Mouse (Mus musculus) ovary, adult 18-20 months (tissue): ENCODE measurements at regions not wholly inside any gene's neighbourhood (a gene's known extent, or its start where the extent isn't known, plus 50 kb on each side); places are given as distances from the start of the nearest gene placed in this dataset.

Source experiments
- DNase-seq: peaks from one replicate; pipeline ENCODE4 v3.0.0; 2022; ENCODE audit warnings: low spot score, mixed read lengths

DNA sequence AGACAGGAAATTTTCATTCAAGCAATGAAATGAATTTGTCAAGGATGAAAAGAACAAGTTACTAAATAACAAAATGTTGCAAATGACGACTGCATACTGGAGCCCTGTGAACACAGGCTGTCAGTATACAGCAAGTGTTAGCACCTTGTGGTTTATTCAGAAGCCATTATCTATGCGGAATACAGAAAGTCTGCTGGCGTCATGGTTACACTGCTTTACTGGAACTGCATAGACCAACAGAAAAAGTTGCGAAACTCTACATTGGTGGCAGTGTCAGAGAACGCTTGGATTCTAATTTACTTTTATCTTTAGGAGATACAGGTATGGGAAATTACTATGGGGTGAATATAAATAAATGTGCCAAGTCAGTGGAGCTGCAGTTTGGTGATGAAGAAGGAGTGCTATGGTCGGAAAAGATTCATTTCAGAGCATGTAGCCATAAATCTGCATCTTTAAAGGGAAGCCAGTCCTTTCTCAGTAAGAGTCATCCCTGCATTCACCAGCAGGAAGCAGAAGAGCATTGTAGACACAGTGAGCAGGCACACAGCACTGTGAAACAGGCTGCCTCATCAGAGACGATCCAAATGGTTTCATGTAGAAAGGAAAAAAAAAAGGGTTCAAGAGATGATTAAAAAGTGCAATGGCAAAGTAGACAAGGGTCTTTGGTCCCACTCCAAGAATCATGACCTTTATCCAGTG lies 586.3 kb downstream of the Kctd12 start:
- no peak for DNase-seq

DNA sequence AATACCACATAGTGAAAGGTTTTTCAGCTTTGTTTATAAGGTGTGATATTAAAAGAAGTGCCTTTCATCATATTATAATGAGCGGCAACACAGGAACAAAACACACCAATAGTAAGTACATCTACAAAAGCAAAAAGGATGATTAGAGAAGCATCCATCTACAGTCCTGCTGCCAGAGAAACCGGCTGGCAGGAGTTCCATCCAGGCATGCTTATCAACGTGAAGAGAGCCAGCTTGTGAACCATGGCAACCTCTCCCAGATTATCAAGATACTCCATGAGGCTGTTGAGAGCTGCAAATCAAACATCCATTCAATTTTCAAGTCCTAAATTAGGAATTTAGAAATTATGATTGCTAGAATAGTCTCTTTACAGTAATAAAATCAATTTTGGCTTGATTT lies 590.1 kb downstream of the Kctd12 start:
- no peak for DNase-seq

- no peak for DNase-seq
Measured at GRCm38 (mm10) chr14:102372994-102373567, 609.4 kb downstream of the Kctd12 start.

DNA sequence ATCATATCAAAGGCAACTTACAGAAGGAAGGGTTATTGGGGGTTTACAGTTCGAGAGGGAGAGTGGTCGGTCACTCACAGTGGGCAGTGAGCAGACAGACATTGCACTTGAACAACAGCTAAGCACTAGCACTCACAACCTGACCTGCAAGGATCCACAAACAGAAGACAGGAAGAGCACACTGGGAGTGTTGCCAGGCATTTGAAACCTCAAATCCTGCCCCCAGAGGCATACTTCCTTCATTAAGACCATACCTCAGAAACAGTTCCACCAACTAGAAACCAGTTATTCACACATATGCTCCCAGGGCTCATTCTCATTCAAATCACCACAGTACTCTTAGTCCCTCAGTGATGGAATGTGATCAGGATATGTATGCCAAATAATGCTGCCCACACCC lies 620.8 kb downstream of the Kctd12 start:
- DNase-seq, result no peak

DNA sequence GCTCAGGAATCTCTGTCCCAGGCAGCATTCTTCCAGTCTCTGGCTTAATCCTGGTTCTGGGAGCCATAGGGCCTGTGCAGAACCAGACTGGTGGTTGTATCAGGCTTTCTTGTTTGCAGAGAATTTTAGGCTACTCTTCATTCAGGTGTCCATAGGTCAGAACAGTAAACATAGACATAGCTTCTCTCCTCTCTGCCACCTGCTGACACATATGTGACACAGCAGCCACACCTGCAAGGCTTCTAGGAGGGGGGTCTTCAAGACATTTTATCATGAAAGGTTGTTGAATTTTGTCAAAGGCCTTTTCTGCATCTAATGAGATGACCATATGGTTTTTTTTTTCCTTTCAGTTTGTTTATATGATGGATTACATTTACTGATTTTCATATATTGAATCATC lies 599.7 kb downstream of the Lmo7 start:
- DNase-seq, result no peak

DNA sequence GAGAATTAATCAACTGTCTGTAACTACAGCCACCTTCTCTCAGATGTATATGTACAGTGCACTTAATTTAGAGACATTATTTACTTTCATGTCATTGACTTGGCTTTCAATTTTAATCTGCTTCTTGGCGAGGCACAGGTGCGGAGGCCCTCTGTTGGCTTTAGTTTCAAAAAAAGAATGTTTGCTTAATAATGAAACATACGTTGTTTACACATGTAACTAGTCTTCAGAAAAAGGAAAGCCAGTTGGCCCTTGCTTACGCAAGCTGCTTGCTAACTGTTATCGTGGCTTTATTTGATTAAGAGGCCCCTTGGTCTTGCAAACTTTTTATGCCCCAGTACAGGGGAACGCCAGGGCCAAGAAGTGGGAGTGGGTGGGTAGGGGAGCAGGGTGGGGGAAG lies 576.6 kb downstream of the Lmo7 start:
- no peak for DNase-seq

DNA sequence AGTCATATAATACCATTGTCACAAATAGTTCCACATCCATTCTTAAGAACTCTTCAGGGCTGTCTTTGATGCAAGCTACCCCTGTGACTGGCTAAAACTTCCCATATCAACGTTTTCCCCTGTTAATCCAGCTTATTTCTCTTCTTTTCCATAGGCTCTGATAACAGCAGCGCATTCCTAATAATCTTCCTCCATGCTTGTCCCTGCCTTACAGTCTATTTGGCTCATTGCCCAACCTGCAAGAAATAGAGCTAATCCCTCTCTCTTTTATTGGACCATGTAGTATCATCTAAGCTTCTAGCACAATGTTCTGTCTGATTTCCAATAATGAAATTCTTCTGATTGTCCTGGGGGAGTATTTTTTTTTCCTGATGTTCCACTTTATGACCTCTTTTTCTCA lies 573.1 kb downstream of the Lmo7 start:
- no peak for DNase-seq

- no peak for DNase-seq
Measured at GRCm38 (mm10) chr14:102300251-102300650, 570.5 kb downstream of the Lmo7 start.

GRCm38 (mm10) chr14:102291361-102291760 lies 561.6 kb downstream of the Lmo7 start:
- no peak for DNase-seq

GRCm38 (mm10) chr14:102250076-102250475 lies 520.3 kb downstream of the Lmo7 start:
- DNase-seq, result no peak

DNA sequence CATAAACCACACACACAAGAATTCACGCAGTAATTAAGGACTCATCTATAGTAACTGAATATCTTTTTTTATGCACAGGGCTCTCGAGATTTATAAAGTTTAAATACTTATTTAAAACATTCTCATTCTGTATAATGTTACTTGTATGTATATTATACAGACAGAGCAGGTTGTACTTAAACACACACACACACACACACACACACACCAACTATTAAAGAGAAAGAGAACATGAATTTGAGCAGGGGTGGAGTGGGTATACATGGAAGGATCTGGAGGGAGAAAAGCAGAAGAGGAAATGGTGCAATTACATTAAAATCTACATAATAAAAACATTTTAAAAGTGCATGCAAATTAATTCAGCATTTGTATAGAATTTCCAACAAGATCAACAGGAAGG lies 518.8 kb downstream of the Lmo7 start:
- DNase-seq, result no peak

GRCm38 (mm10) chr14:102248023-102248422 lies 518.3 kb downstream of the Lmo7 start:
- DNase-seq, result no peak

GRCm38 (mm10) chr14:102243806-102244536 lies 514.2 kb downstream of the Lmo7 start:
- DNase-seq, result no peak

GRCm38 (mm10) chr14:102216581-102217368 lies 487.0 kb downstream of the Lmo7 start:
- DNase-seq, result no peak

GRCm38 (mm10) chr14:102215267-102215964 lies 485.7 kb downstream of the Lmo7 start:
- no peak for DNase-seq

GRCm38 (mm10) chr14:102212079-102212478 lies 482.3 kb downstream of the Lmo7 start:
- no peak for DNase-seq

DNA sequence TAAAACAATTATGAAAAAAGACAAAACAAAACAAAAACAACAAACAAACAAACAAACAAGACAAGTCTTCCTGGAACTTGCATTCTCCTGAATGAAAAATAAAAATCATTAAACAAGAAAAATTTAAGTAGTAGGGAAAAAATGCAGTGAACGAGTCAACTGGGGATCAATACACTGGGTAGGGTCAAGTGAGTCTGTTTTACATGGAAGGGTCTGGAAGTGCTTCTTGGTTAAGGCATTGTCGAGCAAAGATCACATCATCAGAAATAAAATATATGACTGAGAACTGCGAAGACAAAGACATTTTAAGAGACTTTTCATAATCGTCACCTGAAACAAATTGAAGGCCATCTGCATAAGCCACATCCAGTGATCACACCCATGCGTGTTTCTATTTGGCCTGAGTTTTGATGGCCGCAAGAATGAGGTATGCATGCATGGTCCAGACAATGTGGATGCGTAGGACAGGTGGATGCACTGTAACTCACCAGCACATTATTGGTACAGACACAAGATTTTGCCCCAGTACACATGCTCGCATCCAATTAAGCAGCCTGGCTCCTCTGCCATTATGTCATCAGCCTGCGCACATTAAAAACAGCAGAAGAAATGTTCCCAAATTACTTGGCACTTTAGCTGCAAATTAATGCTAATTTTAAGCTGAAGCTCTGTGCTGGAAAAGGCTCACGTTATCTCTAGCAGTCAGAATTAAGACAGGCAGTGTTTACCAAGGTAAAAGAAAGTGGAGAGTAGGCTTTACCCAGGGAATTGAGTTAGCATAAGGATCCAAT lies 475.3 kb downstream of the Lmo7 start:
- DNase-seq, result no peak

- no peak for DNase-seq
Measured at GRCm38 (mm10) chr14:102199430-102199829, 469.7 kb downstream of the Lmo7 start.

DNA sequence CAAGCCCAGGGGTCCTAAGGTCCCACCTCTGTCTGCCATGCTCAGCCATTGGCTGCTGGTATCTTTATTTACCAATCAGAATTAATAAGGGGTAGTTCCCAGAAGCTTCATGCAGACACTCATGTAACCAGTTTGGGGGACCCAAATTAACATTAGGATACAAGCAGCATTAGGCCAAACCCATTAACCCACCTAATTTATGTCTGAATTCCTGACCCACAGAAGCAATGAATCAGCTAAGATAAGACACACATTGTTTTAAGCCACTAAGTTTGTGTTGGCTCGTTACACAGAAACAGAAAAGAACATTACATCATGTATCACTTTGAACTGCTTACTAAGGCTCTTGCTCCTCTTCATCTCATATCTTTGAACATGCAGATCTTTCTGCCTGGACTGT lies 461.0 kb downstream of the Lmo7 start:
- DNase-seq, result no peak

- no peak for DNase-seq
Measured at GRCm38 (mm10) chr14:102181269-102181668, 451.5 kb downstream of the Lmo7 start.

- DNase-seq, result no peak
Measured at GRCm38 (mm10) chr14:102171775-102172174, 442.0 kb downstream of the Lmo7 start.
